Mouse (Mus musculus) central nervous system, embryonic 11.5 days (tissue): ENCODE data around the gene Serpine1. TPM values are rescaled to one million over a fixed set of nuclear protein-coding genes. Genes with fewer than 3 reads are reported as not detected.

Experiments
- polyA plus RNA-seq: library from polyadenylated mRNA; depleted of rRNA; stranded (reverse); fragments of >200 nt; gene quantifications from 2 replicates; pipeline ENCODE4 v1.2.3, GENCODE M21; 2012; rRNA removed

Gene Serpine1
- polyA plus RNA-seq = 0.54 and 1.7 TPM in 2 replicates

GRCm38 (mm10) chr5:137072079-137072960 is at the start of gene Serpine1:
Gene Serpine1 (minus strand): TSS chr5:137072268.

GRCm38 (mm10) chr5:137115866-137116847 is 44.1 kb upstream of the Serpine1 start, which contains the start of gene Trim56:
Gene Trim56 (minus strand): TSS chr5:137116209.

GRCm38 (mm10) chr5:137045402-137046323 is 26.4 kb downstream of the Serpine1 start, which contains the start of gene Ap1s1:
Gene Ap1s1 (minus strand): TSS chr5:137046135.

GRCm38 (mm10) chr5:137026092-137026491 is 46.0 kb downstream of the Serpine1 start, which contains the start of gene Vgf:
Gene Vgf (plus strand): TSS chr5:137026392.

Other genes starting within 250 kb of the Serpine1 start
- gene Col26a1, start 189.1 kb downstream of the Serpine1 start, polyA plus RNA-seq = 73.8 and 135 TPM in 2 replicates
- 49.8 and 57.5 TPM in 2 replicates for gene Ift22, start 164.1 kb downstream of the Serpine1 start, polyA plus RNA-seq
- gene Fis1, start 119.0 kb downstream of the Serpine1 start, polyA plus RNA-seq = 282 and 315 TPM in 2 replicates
- 0.52 and 0.92 TPM in 2 replicates for gene Cldn15, start 105.7 kb downstream of the Serpine1 start, polyA plus RNA-seq
- gene Plod3, start 85.2 kb downstream of the Serpine1 start, polyA plus RNA-seq = 63.1 and 65.2 TPM in 2 replicates
- 68.7 and 98.2 TPM in 2 replicates for gene Znhit1, start 84.2 kb downstream of the Serpine1 start, polyA plus RNA-seq
- gene Vgf, start 45.9 kb downstream of the Serpine1 start, polyA plus RNA-seq = 0.83 and 1.0 TPM in 2 replicates
- gene Ap1s1, start 26.1 kb downstream of the Serpine1 start, polyA plus RNA-seq = 106 and 146 TPM in 2 replicates
- gene Trim56, start 43.9 kb upstream of the Serpine1 start, polyA plus RNA-seq = 3.0 and 3.7 TPM in 2 replicates
- gene Muc3, start 77.1 kb upstream of the Serpine1 start, polyA plus RNA-seq = 0.05 TPM in 1 of 2 replicates, not detected in the other
- gene Muc3a, start 140.1 kb upstream of the Serpine1 start, polyA plus RNA-seq = 0.10 and 0.31 TPM in 2 replicates
- gene Ache, start 215.3 kb upstream of the Serpine1 start, polyA plus RNA-seq = 6.4 and 10.2 TPM in 2 replicates
- gene Ufsp1, start 222.4 kb upstream of the Serpine1 start, polyA plus RNA-seq = 7.3 and 10.1 TPM in 2 replicates
- gene Srrt, start 235.4 kb upstream of the Serpine1 start, polyA plus RNA-seq = 306 and 565 TPM in 2 replicates
- 54.4 and 56.7 TPM in 2 replicates for gene Trip6, start 242.1 kb upstream of the Serpine1 start, polyA plus RNA-seq